Mouse (Mus musculus) G1E-ER4 (cell line): Measurements from ENCODE around the gene Igtp. TPM values are rescaled to one million over a fixed set of nuclear protein-coding genes. Genes with fewer than 3 reads are reported as not detected.

Experiments
- GATA1 ChIP-seq: IDR thresholded peaks from one replicate; pipeline ENCODE4 v1.8.0; 2012; ENCODE audit warnings: low read length, inconsistent platforms
- polyA plus RNA-seq: library from polyadenylated mRNA; stranded (reverse); fragments of >175 nt; gene quantifications from 2 replicates; pipeline ENCODE4 v1.2.3, GENCODE M21; 2012

Igtp gene
- polyA plus RNA-seq, 1 experiment: 0.41 TPM

DNA sequence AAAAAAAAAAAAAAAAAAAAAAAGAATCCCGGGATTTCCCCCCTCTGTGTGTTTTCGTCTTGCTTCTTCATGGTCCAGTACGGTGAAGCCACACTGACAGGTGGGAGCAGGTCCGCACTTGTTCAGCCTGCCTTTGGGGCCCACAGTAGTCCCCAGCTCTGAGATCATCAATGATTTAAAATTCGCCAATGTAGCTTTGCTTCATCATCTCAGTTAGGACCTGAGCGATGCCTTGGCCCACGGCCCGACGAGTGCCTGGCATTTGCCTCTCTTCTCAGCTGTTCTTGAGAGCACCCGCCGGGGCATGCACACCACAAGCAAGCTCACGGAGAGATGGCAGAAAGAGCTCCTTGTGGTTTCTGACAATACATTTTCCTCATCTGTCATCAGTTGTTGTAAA lies 1.7 kb downstream of the Igtp start:
- no peak for TF ChIP-seq GATA1

DNA sequence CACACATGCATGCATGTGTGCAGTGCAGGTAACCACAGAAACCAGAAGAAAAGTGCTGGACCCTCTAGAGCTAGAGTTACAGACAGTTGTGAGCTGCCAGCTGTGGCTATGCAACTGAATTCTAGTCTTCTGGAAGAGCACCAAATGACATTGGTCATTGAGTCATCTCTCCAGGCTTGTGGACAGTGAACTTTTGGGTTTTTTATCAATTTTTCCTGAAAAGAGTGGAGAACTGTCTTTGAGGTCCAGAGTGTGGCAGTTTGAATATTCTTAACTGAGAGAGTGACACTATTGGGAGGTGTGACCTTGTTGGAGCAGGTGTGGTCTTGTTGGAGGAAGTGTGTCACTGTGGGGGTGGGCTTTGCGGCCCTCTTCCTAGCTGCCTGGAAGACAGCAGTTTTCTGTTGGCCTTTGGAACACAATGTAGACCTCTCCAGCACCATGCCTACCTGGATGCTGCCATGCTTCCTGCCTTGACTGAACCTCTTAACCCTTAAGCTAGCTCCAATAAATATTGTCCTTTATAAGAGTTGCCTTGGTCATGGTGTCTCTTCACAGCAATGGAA lies 11.0 kb downstream of the Igtp start:
- TF ChIP-seq GATA1: no peak

DNA sequence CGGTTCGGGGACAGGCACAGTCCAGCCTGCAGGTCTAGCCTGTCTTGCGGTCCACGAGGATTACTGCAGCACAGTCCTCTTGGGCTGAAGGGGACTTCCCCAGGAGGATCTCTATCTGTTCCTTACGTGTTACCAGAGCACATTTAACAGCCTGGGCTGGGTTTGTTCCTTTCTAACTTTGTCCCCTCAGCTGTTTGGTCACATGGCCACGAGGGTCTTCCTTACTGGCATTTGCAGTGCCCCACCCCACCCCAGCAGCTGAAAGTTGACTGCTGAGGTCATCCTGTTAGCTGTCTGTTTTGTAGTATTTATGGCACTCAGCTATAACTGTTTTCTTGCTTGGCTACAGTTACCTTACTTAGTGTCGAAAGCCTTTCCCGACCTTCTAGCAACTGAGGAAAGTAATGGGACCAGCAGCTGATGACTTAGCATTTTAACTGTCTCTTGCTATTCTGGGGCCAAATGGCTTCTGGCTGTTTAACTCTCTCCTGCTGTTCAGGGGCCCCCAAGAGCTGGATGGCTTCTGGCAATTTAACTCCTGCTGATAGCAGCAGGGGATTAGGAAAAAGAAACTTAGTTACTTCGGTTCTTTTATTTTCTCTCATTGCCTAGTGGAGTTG lies 11.8 kb downstream of the Igtp start:
- TF ChIP-seq GATA1: no peak

DNA sequence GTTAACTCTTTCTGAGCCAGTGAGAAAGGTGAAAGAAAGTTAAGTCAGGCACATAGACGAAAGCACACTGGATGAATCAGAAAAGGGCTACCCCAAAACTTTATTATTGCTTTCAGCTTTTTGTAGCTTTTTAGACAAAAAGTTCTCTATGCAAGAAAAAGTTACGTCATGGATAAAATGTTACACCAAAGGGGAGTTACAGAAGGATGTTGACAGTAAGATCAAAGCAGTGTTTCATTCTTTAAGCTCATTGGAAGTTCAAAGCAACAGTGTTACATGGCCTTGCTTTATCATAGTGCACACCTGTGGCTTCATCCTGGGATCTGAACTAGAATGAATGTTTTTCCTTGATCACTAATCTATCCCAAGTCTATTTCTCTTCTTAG lies 12.3 kb downstream of the Igtp start:
- TF ChIP-seq GATA1: no peak

DNA sequence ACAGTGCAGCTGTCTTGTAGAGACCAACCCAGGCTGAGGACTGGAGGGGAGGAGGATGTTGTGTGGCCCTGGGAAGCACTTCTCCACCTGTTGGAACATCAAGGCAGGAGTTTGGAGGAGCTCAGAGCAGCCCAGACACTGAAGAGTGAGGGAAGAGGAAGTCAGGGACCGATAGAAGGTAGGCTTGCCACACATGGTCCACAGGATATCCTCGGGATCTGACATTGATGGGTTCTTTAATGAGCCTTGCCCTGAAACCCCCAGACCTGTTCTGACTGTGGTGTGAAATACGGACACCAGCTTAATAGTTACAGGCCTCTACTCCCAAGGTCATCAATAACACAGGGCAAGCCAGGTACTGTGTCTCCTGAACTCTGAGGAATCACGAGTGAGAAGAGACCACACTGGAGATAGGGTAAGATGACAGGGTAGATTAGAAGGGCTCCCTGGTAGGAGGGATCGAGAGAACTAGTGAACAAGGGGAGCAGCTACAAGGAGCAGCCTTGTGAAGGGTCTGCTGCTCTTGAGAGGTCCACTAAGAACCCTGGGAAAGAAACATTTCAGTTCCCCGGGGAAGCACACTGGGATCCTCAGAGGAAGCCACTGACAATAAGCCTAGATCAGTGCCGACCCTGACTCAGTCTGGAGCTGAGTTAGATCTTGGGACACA lies 14.5 kb downstream of the Igtp start:
- no peak for TF ChIP-seq GATA1

DNA sequence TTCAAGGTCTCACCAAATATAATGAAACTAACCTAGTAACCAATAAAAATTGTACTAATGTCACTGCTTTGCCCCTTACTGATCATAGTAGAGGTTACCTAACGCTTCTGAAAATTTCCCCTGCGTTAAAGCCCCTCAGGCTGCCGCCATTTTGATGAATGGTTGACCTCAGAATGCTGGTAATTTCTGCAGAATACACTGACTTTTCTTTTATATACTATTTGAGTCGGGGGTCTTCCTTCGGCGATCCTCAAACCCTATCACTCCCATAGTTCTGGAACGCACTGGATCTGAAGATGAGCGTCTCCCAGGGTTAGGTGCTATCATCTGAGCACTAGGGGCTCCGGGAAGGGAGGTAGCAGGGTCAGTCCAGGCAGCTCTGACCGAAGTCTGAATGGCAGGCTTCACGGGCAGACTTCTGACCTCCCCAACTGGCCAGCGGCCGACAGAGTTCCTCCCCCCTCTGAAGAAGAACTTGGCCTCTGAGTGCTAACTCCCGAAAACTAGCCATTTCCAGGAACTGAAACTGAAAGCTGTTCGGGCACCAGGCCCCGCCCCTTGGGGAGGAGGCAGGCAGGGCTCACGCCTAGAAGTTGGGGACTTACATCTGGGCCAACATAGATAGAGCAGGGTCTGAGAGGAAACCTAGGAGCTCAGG lies 15.2 kb downstream of the Igtp start:
- no peak for TF ChIP-seq GATA1

DNA sequence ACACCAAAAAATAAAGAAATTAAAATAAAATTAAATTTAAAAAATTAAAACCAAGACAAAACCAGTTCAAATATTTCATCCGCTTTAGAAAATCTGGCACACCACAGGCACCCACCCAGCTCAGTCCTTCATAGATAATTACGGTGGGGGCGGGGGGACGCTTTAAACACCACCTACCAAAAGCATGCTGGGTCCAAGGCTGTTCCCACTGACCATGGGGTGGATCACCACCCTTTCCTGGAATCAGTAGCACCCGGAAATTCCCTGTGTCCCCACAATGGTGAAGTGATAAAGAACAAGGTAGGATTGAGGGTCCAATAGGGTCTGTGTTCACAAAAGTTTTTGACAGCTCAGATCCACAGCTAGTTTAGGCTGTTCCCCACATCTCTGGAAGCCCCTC lies 16.5 kb downstream of the Igtp start:
- TF ChIP-seq GATA1: no peak

- TF ChIP-seq GATA1: no peak
These were observed 17.5 kb downstream of the Igtp start for GRCm38 (mm10) chr11:58216823-58217222.

DNA sequence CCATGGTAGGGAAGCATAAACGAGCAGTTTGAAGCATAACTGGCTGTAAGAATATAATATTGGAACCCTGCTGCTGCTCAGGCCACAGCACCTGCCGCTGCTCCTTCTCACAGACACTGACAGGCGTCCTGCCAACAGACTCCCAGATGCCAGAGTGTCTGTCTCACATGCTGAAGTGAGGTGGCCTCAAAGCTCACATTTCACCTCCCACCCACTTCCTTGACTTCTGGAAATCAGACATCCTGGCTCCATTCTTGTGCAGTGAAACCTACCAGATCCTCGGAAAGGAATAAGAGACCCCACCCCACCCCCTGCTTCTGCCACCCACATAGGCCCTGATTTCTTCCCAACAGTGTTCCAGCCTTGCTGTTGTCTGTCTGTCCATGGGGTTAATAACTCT lies 24.4 kb downstream of the Igtp start:
- TF ChIP-seq GATA1: no peak

GRCm38 (mm10) chr11:58224313-58224712 lies 25.0 kb downstream of the Igtp start:
- no peak for TF ChIP-seq GATA1

GRCm38 (mm10) chr11:58225655-58226054 lies 26.3 kb downstream of the Igtp start:
- TF ChIP-seq GATA1: no peak

- TF ChIP-seq GATA1: no peak
These were observed 27.1 kb downstream of the Igtp start for GRCm38 (mm10) chr11:58226425-58226824.

GRCm38 (mm10) chr11:58230396-58230910 lies 31.1 kb downstream of the Igtp start:
- no peak for TF ChIP-seq GATA1

DNA sequence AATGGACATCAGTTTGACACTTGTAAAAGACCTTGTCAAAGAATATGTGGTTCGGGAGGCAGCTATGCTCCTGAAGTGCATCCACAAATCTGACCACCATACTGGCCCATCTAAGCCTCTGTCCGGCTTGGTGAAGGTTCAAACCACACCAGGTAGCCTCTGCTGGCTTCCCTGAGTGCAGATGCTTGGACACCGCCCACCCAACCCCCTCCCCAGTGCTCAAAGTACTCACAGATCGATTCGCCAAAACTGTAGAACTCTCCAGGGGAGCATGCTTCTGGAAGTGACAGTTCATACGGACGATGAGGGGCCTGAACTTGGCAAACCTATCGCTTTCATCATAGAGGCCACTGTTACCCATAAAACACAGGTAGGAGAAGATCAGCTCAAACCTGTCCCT lies 31.8 kb downstream of the Igtp start:
- TF ChIP-seq GATA1: no peak

DNA sequence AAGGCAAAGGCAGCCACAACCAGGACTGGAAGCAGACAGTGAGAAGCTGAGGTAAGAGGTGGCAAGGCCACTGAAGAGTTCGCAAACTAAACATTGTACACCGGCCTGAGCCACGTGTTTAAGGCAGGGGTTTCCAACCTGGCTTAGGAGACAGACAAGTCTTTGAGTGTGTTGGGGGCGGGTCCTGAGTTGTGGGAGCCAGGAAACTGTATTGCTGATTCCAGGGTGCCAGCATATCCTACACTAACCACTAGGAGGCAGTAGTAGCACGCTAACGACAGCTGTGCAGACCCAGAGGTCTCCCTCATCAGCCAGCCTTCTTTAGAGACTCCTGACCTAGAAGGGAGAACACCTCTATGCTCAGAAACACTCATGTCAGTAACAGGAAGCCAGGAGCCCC lies 35.8 kb downstream of the Igtp start:
- no peak for TF ChIP-seq GATA1
